Mouse (Mus musculus) E14TG2a.4 (cell line): ENCODE measurements at regions not wholly inside any gene's neighbourhood (a gene's known extent, or its start where the extent isn't known, plus 50 kb on each side); places are given as distances from the start of the nearest gene placed in this dataset.
A peak's percentile ranks its signal among the peaks of the same experiment; 100 is the strongest.

Source experiments
- H3K27me3 ChIP-seq: 2 replicates; pipeline ENCODE4 v1.6.1; 2014; ENCODE audit warnings: low read length, control low read depth; ENCODE audit not compliant: insufficient read depth
- H3K36me3 ChIP-seq: 2 replicates; pipeline ENCODE4 v1.6.1; 2014; ENCODE audit warnings: low read length, control low read depth; ENCODE audit not compliant: insufficient read depth
- H3K4me1 ChIP-seq: replicated peaks from 2 replicates; pipeline ENCODE4 v1.6.1; 2014; ENCODE audit warnings: low read depth, low read length, control low read depth
- H3K4me3 ChIP-seq: replicated peaks from 2 replicates; pipeline ENCODE4 v1.5.1; 2014; ENCODE audit warnings: mild to moderate bottlenecking, low read length
- H3K9me3 ChIP-seq: 2 replicates; pipeline ENCODE4 v1.6.1; 2014; ENCODE audit warnings: low read length, control low read depth
- CTCF ChIP-seq: conservative IDR thresholded peaks from 2 replicates; pipeline ENCODE4 v1.5.1; 2014; ENCODE audit warnings: low read length
- NANOG ChIP-seq: IDR thresholded peaks from 2 replicates; pipeline ENCODE4 v1.6.1; 2014; ENCODE audit warnings: borderline replicate concordance, low read length, mixed read lengths
- POU5F1 ChIP-seq: IDR thresholded peaks from 2 replicates; pipeline ENCODE4 v1.6.1; 2014; ENCODE audit warnings: low read length, borderline replicate concordance

- H3K4me1 ChIP-seq: no peaks in the 10 kb centered on the region
- no peaks in the 10 kb centered on the region for H3K27me3 ChIP-seq
- H3K9me3 ChIP-seq: no peaks in the 10 kb centered on the region
- H3K4me3 ChIP-seq: no peak overlapping the region
- TF ChIP-seq CTCF (no peak), POU5F1 (no peak), NANOG (no peak)
- H3K36me3 ChIP-seq: no peaks in the 10 kb centered on the region
Measured at GRCm38 (mm10) chr16:68017672-68018071, 397.0 kb upstream of the Cadm2 start.

- Histone ChIP-seq H3K9me3 (no peaks in the 10 kb centered on the region), H3K4me1 (no peaks in the 10 kb centered on the region), H3K4me3 (no peak overlapping the region), H3K36me3 (no peaks in the 10 kb centered on the region), H3K27me3 (no peaks in the 10 kb centered on the region)
- TF ChIP-seq CTCF (no peak), POU5F1 (no peak), NANOG (no peak)
Measured at GRCm38 (mm10) chr16:67989671-67990070, 369.0 kb upstream of the Cadm2 start.

DNA sequence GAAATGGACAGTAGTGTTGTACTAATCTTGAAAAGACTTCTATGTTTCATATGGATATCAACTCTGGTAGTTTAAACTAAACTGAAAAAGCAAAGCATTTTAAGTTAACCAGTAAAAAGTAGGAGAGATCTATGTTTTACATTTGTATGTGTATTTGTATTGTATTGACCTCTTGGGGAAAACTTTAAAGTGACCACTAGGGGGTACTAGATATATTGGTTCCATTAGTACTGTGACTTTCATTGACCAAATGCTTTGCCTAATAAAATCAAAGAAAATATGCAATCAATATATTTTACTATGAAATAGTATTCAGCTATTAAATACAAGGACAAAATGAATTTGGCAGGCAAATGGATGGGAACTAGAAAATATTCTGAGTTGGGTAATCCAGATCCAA is 355.9 kb upstream of the Cadm2 start:
- no peak overlapping the region for H3K4me3 ChIP-seq
- no peaks in the 10 kb centered on the region for H3K4me1 ChIP-seq
- no peaks in the 10 kb centered on the region for H3K27me3 ChIP-seq
- TF ChIP-seq CTCF: peak; percentile 31
- no peak for TF ChIP-seq POU5F1
- H3K9me3 ChIP-seq: no peaks in the 10 kb centered on the region
- H3K36me3 ChIP-seq: no peaks in the 10 kb centered on the region

DNA sequence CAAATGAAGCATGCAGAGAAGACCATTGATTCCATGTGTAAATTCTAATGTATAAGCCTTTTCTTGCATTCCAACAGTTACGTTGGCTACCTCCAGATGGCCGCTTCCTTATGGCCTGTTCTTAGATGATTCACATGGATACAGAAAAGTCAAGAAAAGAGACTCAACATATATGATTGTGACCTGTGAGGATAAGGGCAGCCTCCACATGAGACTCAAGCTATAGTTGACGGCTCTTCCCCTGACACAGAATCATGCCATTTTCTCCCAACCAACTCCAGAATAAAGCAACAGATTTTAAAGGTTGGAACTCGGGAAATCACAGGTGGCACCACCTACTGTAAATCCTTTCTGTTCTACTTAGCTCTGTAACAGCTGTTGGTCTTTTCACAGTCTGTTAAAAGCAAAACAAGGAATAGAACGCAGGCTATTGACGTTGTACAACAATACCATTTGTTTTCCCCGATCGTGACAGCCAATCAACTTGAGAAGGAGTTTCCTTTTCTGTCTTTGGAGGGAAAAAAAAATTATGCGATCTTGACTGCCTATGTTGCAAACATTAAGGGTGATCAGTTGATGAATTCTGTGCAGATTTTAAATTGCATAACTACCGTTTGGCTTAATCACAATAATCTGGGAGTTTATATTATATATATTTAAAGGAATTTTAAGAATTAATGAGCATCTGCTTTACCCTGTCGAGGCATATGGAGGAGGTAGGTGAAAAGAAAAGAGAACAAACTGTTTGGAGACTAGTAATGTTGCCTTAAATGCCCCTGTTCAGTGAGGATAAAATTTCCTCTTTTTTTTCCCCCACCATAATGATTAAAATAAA is 347.8 kb upstream of the Cadm2 start:
- no peaks in the 10 kb centered on the region for H3K9me3 ChIP-seq
- H3K27me3 ChIP-seq: no peaks in the 10 kb centered on the region

GRCm38 (mm10) chr16:67949112-67949511 is 328.4 kb upstream of the Cadm2 start:
- H3K4me3 ChIP-seq: no peak overlapping the region
- no peaks in the 10 kb centered on the region for H3K4me1 ChIP-seq
- no peaks in the 10 kb centered on the region for H3K9me3 ChIP-seq
- TF ChIP-seq NANOG (no peak), POU5F1 (no peak), CTCF (no peak)
- no peaks in the 10 kb centered on the region for H3K27me3 ChIP-seq
- no peaks in the 10 kb centered on the region for H3K36me3 ChIP-seq

More for the DNA sequence above, 347.8 kb upstream of the Cadm2 start:
- TF ChIP-seq NANOG (no peak), CTCF (no peak), POU5F1 (no peak)
- Histone ChIP-seq H3K4me1 (no peaks in the 10 kb centered on the region), H3K36me3 (no peaks in the 10 kb centered on the region), H3K4me3 (no peak overlapping the region)

DNA sequence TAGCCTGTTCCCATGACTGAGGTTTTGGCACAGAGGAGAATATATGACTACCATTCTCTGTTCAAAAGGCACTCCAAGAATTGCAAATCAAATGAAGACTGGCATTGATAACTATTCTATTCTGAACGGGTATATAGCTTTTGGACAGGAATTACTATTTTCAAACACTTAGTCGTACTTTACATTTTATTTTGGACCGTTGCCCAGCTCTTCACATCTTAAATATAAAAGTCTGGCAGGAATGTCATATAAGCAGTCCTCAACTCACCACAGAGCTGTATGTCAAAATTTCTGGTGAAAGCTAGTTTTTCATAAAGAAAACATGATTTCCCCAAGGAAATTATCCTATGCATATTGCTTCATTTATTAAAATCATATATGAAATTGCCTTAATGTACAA is 323.7 kb upstream of the Cadm2 start:
- Histone ChIP-seq H3K4me1 (no peaks in the 10 kb centered on the region), H3K36me3 (no peaks in the 10 kb centered on the region), H3K9me3 (no peaks in the 10 kb centered on the region), H3K27me3 (no peaks in the 10 kb centered on the region), H3K4me3 (no peak overlapping the region)
- no peak for TF ChIP-seq CTCF
- TF ChIP-seq NANOG: no peak
- no peak for TF ChIP-seq POU5F1

DNA sequence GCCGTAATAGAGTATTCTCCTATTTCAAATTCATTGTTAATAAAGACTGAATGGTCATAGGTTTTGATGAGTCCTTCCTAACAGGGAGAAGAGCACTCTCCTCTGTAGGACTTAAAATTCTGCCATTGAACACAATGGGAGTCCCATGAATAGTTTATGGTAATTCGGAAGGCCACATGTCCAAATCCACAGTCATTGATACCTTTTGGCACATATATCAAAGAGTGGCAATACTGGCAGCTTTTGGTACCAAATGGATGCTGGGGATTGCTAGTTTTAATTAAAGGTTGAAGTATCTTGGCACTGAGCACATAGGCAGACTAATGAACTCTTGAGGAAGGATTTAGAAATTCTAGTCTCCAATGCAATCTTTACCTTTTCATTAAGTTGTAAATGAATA is 298.5 kb upstream of the Cadm2 start:
- H3K36me3 ChIP-seq: no peaks in the 10 kb centered on the region
- H3K9me3 ChIP-seq: no peaks in the 10 kb centered on the region
- H3K4me1 ChIP-seq: no peaks in the 10 kb centered on the region
- TF ChIP-seq NANOG (no peak), POU5F1 (no peak), CTCF (no peak)
- H3K27me3 ChIP-seq: no peaks in the 10 kb centered on the region
- H3K4me3 ChIP-seq: no peak overlapping the region

GRCm38 (mm10) chr16:67871304-67872022 is 250.8 kb upstream of the Cadm2 start:
- no peaks in the 10 kb centered on the region for H3K9me3 ChIP-seq
- TF ChIP-seq POU5F1 (no peak), CTCF (no peak), NANOG (no peak)
- H3K4me3 ChIP-seq: no peak overlapping the region
- no peaks in the 10 kb centered on the region for H3K36me3 ChIP-seq
- no peaks in the 10 kb centered on the region for H3K27me3 ChIP-seq
- H3K4me1 ChIP-seq: no peaks in the 10 kb centered on the region
